Mouse (Mus musculus): ENCODE measurements around the gene Prdx6.
A peak's percentile ranks its signal among the peaks of the same experiment; 100 is the strongest.
"Not testable (repeated sequence)": the region's sequence is repeated elsewhere in the genome, so short reads cannot be mapped to it uniquely, and the experiment has no call there.

Gene Prdx6

DNA sequence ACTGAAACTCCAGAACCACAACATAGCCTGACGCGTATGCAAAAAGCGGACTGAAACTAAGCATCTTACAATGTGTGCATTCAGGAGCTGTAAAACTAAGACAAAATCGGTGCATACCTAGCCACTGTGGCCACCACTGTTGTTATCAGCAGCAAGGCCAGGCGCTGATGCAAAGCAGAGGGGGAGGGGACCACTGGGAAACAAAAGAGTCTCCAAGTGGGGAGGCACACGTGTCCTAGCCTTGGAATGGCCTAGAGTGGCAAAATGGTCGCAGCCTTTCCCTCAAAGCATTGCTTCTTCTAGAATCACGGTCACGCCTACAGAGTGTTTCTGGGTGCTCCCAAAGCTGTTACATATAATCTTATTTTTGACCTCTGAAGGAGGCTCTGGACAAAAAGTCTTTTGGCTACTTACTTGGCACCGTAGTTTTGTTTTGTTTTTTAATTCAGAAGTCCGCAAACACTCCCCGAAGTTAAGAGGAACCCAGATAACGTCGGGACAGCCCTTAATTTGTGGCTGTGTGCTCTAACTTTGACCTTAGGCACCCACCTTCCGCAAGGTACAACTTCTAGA lies 902 bp downstream of the Prdx6 start:
- peak; percentile 45 to 47 for DNase-seq

DNA sequence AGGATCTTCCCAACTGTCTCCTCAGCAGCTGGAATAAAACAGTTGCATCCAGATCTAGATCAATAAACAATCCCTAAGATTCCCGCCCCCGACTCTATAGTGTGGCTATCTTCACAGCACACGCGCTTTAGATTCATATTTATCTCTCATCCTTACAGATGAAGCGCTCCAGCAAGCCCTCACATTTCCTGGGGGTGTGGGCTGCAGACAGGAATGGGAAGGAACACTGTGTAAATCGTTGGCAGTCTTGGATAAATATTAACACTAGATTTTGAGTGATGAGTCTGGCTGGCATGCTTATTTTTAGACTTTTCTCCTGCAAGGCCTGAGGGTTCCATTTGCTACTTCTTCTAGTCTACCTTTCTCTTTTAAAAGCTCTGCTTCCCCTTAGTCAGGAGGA lies 1.6 kb downstream of the Prdx6 start:
- DNase-seq: no peak

DNA sequence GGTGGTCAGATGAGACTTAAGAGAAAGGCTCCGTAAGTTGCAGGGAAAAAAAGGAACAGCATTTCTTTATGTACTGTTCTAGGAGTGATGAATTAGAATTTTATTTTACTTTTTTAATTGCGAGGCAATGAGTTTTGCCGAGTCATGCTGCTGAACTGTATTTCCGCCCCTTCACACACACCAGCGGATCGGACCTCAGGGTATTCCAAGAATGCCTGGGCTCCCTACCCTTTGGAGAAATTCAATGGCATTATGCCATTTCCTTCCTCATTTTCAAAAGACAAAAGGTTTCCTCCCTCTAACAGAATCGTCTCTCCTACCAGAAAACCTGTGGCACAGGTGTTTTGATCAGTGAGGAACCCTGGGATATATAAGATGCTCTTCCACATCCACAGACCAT lies 2.3 kb downstream of the Prdx6 start:
- no peak for DNase-seq

DNA sequence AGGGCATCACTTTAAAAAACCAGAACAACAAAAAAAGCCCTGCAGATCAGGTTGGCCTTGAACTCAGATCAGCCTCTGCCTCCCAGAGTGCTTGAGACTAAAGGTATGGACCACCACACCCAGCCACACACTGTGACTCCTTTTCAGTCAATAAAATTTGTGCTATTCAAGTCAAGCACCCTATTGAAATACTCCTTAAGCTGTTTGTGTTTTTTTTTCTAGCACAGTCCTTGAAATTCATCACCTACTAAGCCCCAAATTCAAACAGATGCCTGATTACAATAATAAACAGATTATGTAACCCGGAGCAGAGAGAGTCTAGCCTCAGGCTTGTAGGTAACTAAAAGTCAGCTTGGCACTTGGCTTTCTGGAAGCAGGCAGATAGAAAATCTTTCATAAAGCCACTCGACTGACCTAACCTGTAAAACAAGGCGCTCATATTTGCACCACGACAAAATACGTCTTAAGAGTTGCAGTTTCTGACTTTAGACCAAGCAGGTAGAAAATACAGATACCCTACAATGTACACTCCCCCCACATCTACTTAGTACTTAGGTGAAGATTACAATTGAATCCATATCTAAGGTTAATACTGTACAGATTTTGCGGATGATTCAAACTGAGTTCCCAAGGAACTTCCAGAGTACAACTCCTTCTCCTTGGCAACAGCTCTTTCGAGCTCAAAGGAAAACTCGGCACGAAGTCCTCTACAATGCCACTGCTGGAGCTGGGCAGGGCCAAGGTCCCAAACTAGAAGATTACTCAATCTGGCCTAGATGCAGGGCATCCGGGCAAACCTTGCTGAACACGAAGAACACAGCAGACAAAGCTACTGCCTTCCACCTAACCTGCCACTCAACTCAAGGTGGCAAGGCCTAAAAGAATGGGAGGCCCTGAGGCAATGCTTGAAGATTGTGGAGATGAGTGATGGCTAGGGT lies 3.1 kb downstream of the Prdx6 start:
- DNase-seq: no peak

DNA sequence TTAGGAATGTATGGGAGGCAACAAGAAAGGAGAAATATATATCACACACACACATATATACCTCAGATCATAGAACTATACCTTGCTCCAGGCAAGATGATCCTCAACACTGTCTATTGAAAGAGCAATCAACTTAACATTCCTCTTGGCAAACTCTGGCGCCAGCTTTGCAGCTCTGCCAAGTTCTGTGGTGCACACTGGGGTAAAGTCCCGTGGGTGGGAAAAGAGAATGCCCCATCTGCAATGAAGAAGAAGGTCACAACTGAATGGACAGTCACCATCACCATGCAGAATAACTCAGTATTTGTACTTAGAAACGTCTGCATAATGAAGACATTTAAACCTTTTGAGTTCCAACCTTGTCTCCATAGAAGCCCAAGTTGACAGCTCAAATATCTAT lies 3.8 kb downstream of the Prdx6 start:
- DNase-seq: peak; percentile 19 to 20

DNA sequence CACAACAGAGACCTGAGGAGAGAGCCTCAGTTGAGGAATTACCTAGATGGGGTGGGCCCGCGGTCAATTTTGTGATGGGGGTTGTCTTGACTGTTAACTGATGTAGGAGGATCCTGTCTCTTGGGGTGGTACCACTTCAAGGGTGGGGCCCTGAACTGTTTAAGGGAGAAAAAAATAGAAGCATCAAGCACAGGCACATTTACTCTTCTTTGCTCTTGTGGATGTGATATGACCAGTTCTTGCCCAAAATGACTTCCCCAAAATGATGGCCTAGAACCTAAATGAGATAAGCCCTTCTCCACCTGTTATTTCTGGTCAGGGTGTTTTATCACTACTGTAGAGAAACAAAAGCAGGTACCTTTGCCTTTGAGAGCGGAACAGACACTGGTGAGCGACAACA lies 13.3 kb downstream of the Prdx6 start:
- DNase-seq: no peak

DNA sequence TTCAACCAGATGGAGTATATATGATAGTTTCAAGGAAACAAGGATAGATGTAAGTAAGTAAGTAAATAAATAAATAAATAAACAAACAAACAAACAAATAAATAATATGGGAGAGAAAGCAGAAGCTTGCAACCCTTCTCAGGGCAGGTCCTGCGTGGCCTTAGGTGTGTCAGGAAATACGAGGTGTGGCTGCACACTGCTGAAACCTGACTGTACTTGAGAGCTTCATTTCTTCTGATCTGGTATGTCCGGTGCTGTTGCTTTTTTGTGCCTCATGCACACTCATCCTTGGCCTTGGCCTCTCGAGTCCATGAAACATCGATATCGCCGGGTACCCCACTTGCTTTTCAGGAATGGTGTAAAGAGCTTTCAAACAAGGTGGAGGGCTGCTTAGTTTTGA lies 13.7 kb downstream of the Prdx6 start:
- DNase-seq: no peak

DNA sequence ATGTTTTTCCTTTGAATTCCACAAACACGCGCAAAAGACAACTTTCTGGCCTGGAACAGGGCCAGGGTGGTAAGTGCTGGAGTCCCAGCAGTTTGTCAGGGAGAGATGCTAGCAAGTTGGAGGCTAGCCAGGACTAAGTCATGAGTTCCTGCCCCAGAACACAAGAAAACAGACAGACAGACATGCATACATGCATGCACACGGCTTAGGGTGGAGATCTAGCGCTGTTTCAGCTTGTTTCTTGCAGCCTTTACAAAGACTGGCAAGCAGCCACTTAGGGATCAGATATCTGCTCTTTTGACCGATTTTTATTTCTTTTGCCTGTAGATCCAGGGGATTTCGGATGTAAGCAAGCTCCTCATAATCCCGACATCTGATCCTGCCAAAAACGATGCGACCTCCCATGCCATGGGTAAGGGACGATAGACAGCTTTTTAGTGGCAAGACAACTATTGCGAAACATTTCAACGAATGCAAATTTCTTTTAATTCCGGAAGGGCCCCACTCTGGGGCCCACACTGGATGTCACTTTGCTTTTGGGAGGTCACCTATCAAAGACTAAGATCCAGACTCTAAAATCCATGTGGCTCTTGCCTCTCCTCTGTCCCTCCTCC lies 17.7 kb downstream of the Prdx6 start:
- DNase-seq: no peak

DNA sequence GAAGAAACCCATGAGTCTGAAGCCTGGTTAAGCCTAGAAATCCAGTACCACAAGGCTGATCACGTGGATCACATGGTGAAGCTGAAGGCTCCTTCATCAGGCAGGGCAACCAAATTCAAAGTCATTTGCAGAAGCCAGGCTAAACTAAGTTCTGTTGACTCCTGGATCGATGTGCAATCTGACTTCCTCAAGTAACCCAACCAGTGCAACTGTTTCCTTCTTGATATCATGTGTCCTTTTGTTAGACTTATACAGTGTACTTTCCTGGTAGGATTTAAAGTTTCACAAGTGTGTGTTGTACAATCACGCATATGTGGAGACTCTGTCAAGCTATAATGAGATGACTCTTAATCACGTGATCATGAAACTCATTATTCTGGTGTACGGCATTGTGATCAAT lies 18.8 kb downstream of the Prdx6 start:
- DNase-seq: no peak

DNA sequence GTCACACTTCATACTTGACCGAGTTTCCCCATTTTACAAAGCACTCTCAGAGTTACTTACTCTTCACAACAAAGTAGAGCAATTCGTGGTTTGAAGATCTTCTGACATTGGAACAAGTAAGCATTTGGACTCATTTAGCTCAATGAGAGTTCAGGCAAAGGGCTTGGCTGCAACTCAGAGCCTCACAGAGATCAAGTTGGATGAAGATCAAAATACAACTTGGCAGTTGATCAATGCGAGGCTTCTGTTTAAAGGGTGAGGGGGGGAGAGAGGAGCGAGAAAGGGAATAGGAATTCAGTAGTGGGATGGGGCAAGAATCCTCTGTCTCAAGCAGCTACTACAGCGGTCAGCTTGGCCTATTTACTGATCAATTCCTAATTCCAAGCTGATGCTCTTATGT lies 26.2 kb downstream of the Prdx6 start:
- peak; percentile 19 to 26 for DNase-seq

DNA sequence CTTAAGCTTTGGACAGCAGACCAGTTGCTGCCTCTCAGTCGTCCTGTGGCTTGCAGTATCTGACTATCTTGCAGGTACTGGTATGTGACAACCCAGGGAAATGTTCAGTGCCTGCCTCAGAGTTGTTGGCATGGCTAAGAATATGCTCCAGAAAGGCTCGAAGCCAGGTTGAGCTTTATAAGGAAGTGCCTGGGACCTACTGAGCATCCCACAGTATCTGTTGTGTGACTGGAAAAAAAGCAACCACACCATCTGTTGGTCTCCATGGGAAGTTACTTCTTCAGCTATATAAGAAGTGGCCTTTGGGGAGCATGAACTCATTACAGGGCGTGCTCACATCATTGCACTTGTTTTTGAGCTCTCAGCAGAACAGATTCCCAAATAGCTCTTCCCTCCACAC lies 31.2 kb downstream of the Prdx6 start:
- no peak for DNase-seq

DNA sequence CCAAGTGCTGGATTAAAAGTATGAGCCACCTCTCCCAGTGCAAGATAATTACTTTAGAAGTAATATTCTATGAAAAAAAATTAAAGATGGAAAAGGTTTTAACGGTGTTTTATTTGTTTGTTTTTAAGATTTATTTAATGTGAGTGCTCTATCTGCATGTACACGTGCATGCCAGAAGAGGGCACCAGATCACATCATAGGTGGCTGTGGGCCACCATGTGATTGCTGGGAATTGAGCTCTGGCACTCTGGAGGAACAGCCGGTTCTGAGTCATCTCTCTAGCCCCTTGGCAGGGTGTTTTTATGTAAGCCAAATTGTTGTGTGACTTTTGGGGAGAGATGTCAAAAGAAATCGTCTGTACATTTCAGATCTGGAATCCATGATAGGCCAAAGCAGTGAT lies 36.6 kb downstream of the Prdx6 start:
- peak in 1 of 2 experiments; percentile 10 for DNase-seq

DNA sequence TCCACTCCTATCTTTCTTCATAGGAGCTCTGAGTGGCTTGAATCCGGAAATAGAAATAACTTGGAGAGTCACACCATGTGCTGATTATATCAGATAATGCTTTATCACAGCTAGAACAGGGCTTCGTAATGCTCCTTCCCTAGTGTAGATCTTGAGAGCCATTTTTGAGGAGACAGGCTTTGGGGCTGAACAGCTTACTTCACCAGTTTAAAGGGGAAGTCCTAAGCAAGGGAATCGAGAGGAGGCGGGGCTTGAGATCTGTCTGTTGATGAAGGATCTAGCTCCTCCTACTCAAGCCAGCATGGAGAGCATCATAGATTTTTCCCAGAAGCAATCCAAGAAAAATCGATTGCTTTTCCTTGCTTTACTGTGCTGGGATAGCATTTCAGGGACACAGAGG lies 51.2 kb downstream of the Prdx6 start:
- DNase-seq: no peak

DNA sequence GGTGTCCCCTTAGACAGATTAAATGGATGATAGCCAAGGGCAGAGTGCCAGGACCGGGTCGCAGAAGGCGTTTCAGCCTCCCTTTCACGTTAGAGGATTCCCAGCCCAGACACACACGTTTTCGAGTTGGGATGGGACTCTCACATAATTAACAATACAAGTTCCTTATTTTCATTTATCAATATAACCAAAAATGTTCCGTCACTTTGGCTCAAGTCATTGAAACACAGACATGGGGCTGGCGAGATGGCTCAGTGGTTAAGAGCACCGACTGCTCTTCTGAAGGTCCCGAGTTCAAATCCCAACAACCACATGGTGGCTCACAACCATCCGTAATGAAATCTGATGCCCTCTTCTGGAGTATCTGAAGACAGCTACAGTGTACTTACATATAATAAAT lies 54.7 kb downstream of the Prdx6 start:
- not testable (repeated sequence) for DNase-seq

DNA sequence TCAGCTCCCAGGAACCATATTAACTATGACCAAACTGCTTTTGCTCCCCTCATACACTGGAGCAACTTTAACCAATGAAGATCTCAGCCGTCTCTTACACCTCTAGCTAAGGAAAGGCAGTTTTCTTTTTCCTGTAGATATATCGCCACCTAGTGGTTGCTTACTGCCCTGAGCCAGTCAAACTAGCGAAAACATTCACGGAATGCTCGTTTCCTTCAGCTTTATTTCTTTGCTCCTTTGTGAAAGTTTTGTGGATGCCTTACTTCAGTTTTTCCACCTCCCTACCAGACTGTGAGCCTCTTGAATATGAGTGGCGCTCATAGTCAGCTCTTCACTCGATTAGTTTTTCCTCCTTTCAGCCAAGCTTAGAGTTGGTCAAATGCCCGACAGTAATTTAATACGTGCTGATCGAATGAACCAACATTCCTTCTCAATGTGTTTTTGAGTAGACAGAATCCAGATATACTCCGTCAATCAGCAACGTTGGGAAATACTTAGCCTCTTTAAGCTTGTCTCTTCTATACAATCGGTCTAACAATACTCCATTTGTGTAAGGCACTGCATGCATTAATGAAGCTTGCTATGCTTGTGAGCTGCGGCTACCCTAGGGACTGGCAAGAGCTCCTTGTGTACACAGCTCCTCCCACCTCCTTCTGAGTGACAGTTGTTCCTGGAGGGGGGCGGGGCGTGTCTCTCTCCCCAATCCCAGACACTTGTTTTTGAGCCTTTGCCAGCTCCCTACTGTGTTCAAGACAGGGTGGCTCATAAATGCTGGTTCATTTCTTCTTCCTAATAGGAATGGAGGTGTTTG lies 55.3 kb downstream of the Prdx6 start:
- peak; percentile 78 to 81 for DNase-seq

DNA sequence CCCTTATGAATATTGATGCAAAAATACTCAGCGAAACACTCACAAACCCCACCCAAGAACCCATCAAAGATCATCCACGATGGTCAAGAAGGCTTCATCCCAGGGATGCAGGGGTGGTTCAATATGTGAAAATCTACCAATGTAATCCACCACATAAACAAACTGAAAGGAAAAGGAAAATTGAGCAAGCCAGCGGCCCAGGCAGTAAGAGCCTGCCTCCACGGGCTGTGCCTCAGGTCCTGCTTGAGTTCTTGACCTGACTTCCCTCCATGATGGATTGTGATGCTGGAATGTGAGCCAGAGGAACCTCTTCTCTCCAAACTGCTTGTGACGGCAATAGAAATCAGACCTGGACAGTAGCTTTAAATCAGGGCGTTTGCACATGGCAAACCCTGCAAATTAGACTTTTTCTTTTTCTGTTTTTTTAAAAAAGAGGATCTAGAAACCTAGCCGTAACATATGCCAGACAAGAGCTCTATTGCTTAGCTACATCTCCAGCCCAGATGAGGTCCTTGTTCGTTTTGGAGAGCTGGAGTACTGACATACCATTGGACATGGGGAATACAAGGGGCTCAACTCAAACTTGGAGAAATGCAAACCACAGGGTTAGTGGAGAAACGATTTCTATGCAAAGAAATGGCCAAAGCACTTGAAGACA lies 60.6 kb downstream of the Prdx6 start:
- DNase-seq: no peak

Measured in cerebellum, adult 18-20 months (tissue).